25 mouse cellular contexts compared by ENCODE assay signal in the genomic region with DNA sequence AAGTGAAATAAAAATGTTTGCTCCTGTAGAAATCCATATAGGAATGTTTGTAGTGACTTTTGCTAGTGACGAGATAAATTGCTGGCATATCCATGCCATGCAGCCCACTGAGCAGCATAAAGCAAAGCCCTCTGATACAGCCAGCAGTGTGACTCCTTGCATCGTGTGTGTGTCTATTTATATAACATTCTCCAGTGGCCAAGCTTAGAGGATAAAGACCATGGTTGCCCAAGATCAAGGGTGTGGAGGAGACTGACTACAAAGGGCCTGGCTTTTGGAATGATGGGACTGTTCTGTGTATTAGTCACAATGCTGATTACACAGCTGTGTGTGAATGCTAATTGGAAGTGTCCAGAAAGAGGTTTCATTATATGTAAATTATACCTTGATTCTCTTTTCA. TPM values are rescaled to one million over a fixed set of nuclear protein-coding genes. Genes with fewer than 3 reads are reported as not detected.
DNase-seq lines count a peak whose midpoint lies in the region; ATAC-seq and TF ChIP-seq lines count a peak whose summit lies in the region.
"Had no signal": no experiment of that assay in that cellular context is flagged by ENCODE, and none has a peak within 500 bp of the region (broad histone marks: within the 10 kb centered on the region; RNA-seq: fewer than 3 reads in every experiment).

No protein-coding gene starts in this region.

- TF ChIP-seq EP300 in heart, adult 2 months (IDR thresholded peaks at IDR 0.05; ENCODE audit: insufficient read depth, low read depth, low read length), result no peak

- TF ChIP-seq CTCF in heart, adult 2 months (IDR thresholded peaks at IDR 0.05), result no peak

- peaks cover 21% of the 10 kb centered on the region; the same call in 1 of the 2 replicates for H3K4me1 ChIP-seq in heart, embryonic 10.5 days
- H3K4me1 ChIP-seq in heart, adult 2 months (ENCODE audit: control insufficient read depth, insufficient read depth, low read length), result peaks cover 2% of the 10 kb centered on the region; the same call in 1 of the 2 replicates
- H3K4me1 ChIP-seq in heart, embryonic 13.5 days, result peaks cover 24% of the 10 kb centered on the region
- peaks cover 11% of the 10 kb centered on the region for H3K4me1 ChIP-seq in heart, embryonic 16.5 days (ENCODE audit: control insufficient read depth, insufficient read depth, low read length)
- H3K4me1 ChIP-seq: forebrain, embryonic 10.5 days; forebrain, embryonic 13.5 days; hindbrain, embryonic 10.5 days; hindbrain, embryonic 13.5 days; intestine, embryonic 15.5 days; kidney, embryonic 15.5 days had no signal

- no peak overlapping the region for H3K4me2 ChIP-seq in heart, embryonic 13.5 days
- H3K4me2 ChIP-seq in heart, embryonic 16.5 days (ENCODE audit: low read depth, low read length), result no peak overlapping the region
- H3K4me2 ChIP-seq: forebrain, embryonic 13.5 days; hindbrain, embryonic 13.5 days; intestine, embryonic 15.5 days; kidney, embryonic 15.5 days had no signal

- H3K36me3 ChIP-seq in heart, embryonic 10.5 days, result peaks cover 9% of the 10 kb centered on the region; the same call in 1 of the 2 replicates
- no peaks in the 10 kb centered on the region for H3K36me3 ChIP-seq in heart, adult 2 months (ENCODE audit: control insufficient read depth, insufficient read depth, low read length)
- H3K36me3 ChIP-seq in heart, embryonic 13.5 days, result peaks cover 49% of the 10 kb centered on the region
- H3K36me3 ChIP-seq in heart, embryonic 16.5 days (ENCODE audit: control insufficient read depth, insufficient read depth), result peaks cover 15% of the 10 kb centered on the region
- H3K36me3 ChIP-seq: intestine, embryonic 15.5 days had no signal

- TF ChIP-seq POLR2A in heart, adult 2 months (IDR thresholded peaks at IDR 0.05; ENCODE audit: insufficient read depth, low read depth, low read length), result no peak

- 0 out of 2 replicates have a peak overlapping the region, but pooled peaks have one; percentile 17 for H3K27ac ChIP-seq in heart, embryonic 10.5 days
- no peak overlapping the region; the same call in 1 of the 2 replicates for H3K27ac ChIP-seq in heart, adult 2 months
- peak overlapping the region; percentile 65 for H3K27ac ChIP-seq in heart, embryonic 13.5 days (replicated peaks)
- H3K27ac ChIP-seq in heart, embryonic 16.5 days (ENCODE audit: low read length), result peak overlapping the region; percentile 53
- H3K27ac ChIP-seq: forebrain, embryonic 10.5 days; forebrain, embryonic 13.5 days; gastrocnemius, adult 2 months; hindbrain, embryonic 10.5 days; hindbrain, embryonic 13.5 days; intestine, embryonic 15.5 days; kidney, embryonic 15.5 days had no signal

- no peak overlapping the region for H3K4me3 ChIP-seq in heart, embryonic 10.5 days
- no peak overlapping the region for H3K4me3 ChIP-seq in heart, adult 2 months
- no peak overlapping the region for H3K4me3 ChIP-seq in heart, embryonic 13.5 days
- H3K4me3 ChIP-seq in heart, embryonic 16.5 days (ENCODE audit: low read length), result no peak overlapping the region
- H3K4me3 ChIP-seq: forebrain, embryonic 10.5 days; forebrain, embryonic 13.5 days; gastrocnemius, adult 2 months; hindbrain, embryonic 10.5 days; hindbrain, embryonic 13.5 days; intestine, embryonic 15.5 days; kidney, embryonic 15.5 days had no signal

- DNase-seq in heart, embryonic 10.5 days (ENCODE audit: low spot score), result no peak
- DNase-seq in heart, adult 2 months, result no peak
- no peak for DNase-seq in heart, postnatal 14 days
- no peak for DNase-seq in frontal cortex, postnatal 14 days (ENCODE audit: low spot score in 2 of 2)
- DNase-seq: adrenal gland, adult 2 months; adrenal gland, postnatal 14 days; cerebellum, adult 11-12 months; cerebellum, adult 8-10 months; cerebellum, postnatal 10 days; cerebellum, postnatal 36 days; gastrocnemius, adult 2 months; gastrocnemius, postnatal 14 days; kidney, adult 11 months; kidney, adult 8-10 months had no signal

- intact Hi-C loops in heart, adult 2 months (cut with DNase I), result no loop called here
- intact Hi-C loops in heart, postnatal 14 days (cut with DNase I), result no loop called here

- no peaks in the 10 kb centered on the region for H3K27me3 ChIP-seq in heart, embryonic 10.5 days (ENCODE audit: insufficient read depth, poor library complexity, severe bottlenecking)
- H3K27me3 ChIP-seq in heart, adult 2 months (ENCODE audit: control insufficient read depth, insufficient read depth, low read length), result no peaks in the 10 kb centered on the region
- H3K27me3 ChIP-seq in heart, embryonic 13.5 days (replicated peaks), result no peaks in the 10 kb centered on the region
- no peaks in the 10 kb centered on the region for H3K27me3 ChIP-seq in heart, embryonic 16.5 days (ENCODE audit: control insufficient read depth, insufficient read depth, low read length)
- H3K27me3 ChIP-seq: forebrain, embryonic 13.5 days; hindbrain, embryonic 13.5 days; intestine, embryonic 15.5 days; kidney, embryonic 15.5 days had no signal

- no peaks in the 10 kb centered on the region for H3K79me2 ChIP-seq in heart, adult 2 months (replicated peaks; ENCODE audit: control insufficient read depth, insufficient read depth, low read length)

- H3K9ac ChIP-seq in heart, adult 2 months (ENCODE audit: low read depth, low read length), result no peak overlapping the region
- no peak overlapping the region for H3K9ac ChIP-seq in heart, embryonic 13.5 days
- no peak overlapping the region for H3K9ac ChIP-seq in heart, embryonic 16.5 days (ENCODE audit: low read length)
- H3K9ac ChIP-seq: forebrain, embryonic 13.5 days; hindbrain, embryonic 13.5 days; intestine, embryonic 15.5 days; kidney, embryonic 15.5 days had no signal

- no peak for ATAC-seq in heart, embryonic 13.5 days (ENCODE audit: extremely low read depth, insufficient number of reproducible peaks, low FRiP score, low TSS enrichment)
- ATAC-seq in heart, embryonic 16.5 days (replicated peaks; ENCODE audit: extremely low read depth, insufficient read depth, low FRiP score), result no peak
- ATAC-seq: CD4-positive, CD25-positive, alpha-beta regulatory T cell, adult 4 months; forebrain, embryonic 13.5 days; forebrain, embryonic 16.5 days; hindbrain, embryonic 16.5 days; intestine, embryonic 15.5 days had no signal

- no peaks in the 10 kb centered on the region for H3K9me3 ChIP-seq in heart, embryonic 10.5 days
- no peaks in the 10 kb centered on the region for H3K9me3 ChIP-seq in heart, embryonic 13.5 days
- H3K9me3 ChIP-seq in heart, embryonic 16.5 days (replicated peaks; ENCODE audit: control insufficient read depth, low read length), result no peaks in the 10 kb centered on the region
- H3K9me3 ChIP-seq: forebrain, embryonic 10.5 days; forebrain, embryonic 13.5 days; hindbrain, embryonic 10.5 days; hindbrain, embryonic 13.5 days; intestine, embryonic 15.5 days; kidney, embryonic 15.5 days had no signal

- WGBS in heart, embryonic 10.5 days, result 54% methylated on average over 2 of the region's 2 CpGs
- WGBS in heart, adult 2 months, result 48% methylated on average over 2 of the region's 2 CpGs
- WGBS in heart, embryonic 13.5 days, result 37% methylated on average over 2 of the region's 2 CpGs
- WGBS in heart, embryonic 16.5 days, result 44% methylated on average over 2 of the region's 2 CpGs

RNA-seq across cellular contexts. Expression of a gene that starts 19.6 kb away (rescaled TPM):
- polyA plus RNA-seq in heart, embryonic 10.5 days (2016; fragmentation: Nextera tagmentation; extraction: Ambion mirVana), result 4.1 and 5.1 TPM in 2 replicates
- total RNA-seq in heart, adult 2 months (2021), result under 1 TPM; 0.43 to 0.73 TPM
- polyA plus RNA-seq in heart, adult 2 months (2012; rRNA removed), result 0.39 and 0.47 TPM in 2 replicates
- polyA plus RNA-seq in heart, embryonic 13.5 days (2015; fragmentation: Nextera tagmentation; extraction: Ambion mirVana), result 2.0 and 2.1 TPM in 2 replicates
- under 1 TPM; 0.44 to 0.84 TPM for total RNA-seq in heart, postnatal 14 days (2021)
- 1.6 and 2.0 TPM in 2 replicates for polyA plus RNA-seq in heart, embryonic 16.5 days (2015; fragmentation: Nextera tagmentation; extraction: Ambion mirVana)

RNA-seq across cellular contexts. Expression of a gene that starts 54.4 kb away (rescaled TPM):
- 28.9 and 29.1 TPM in 2 replicates for polyA plus RNA-seq in heart, embryonic 10.5 days (2016; fragmentation: Nextera tagmentation; extraction: Ambion mirVana)
- total RNA-seq in heart, adult 2 months (2021), result 10 to 100 TPM in 1 of 2 experiments, 1 to 10 TPM in 1; 9.8 to 10.8 TPM
- 6.4 and 9.8 TPM in 2 replicates for polyA plus RNA-seq in heart, adult 2 months (2012; rRNA removed)
- polyA plus RNA-seq in heart, embryonic 13.5 days (2015; fragmentation: Nextera tagmentation; extraction: Ambion mirVana), result 21.7 and 25.5 TPM in 2 replicates
- 10 to 100 TPM; 10.4 to 10.6 TPM for total RNA-seq in heart, postnatal 14 days (2021)
- 23.2 and 24.6 TPM in 2 replicates for polyA plus RNA-seq in heart, embryonic 16.5 days (2015; fragmentation: Nextera tagmentation; extraction: Ambion mirVana)
